Mouse (Mus musculus) brain, embryonic 14.5 days (tissue): Measurements from ENCODE around the gene Rdh12. TPM values are rescaled to one million over a fixed set of nuclear protein-coding genes. Genes with fewer than 3 reads are reported as not detected.
A peak's percentile ranks its signal among the peaks of the same experiment; 100 is the strongest.

Experiments used
- DNase-seq: peaks from one replicate; pipeline ENCODE4 v3.0.0-alpha.2; 2011; ENCODE audit warnings: low read depth
- CTCF ChIP-seq: fragments of 200-500 bp; IDR thresholded peaks from 2 replicates; pipeline ENCODE4 v1.5.1; 2012; ENCODE audit warnings: inconsistent platforms, mild to moderate bottlenecking, moderate library complexity, borderline replicate concordance; ENCODE audit not compliant: insufficient read depth, insufficient read length; ENCODE audit errors: extremely low read depth
- POLR2A ChIP-seq: fragments of 200-500 bp; IDR thresholded peaks from 2 replicates; pipeline ENCODE4 v1.6.1; 2012; ENCODE audit warnings: mild to moderate bottlenecking, inconsistent platforms, borderline replicate concordance; ENCODE audit not compliant: poor library complexity, insufficient read depth, insufficient read length, severe bottlenecking; ENCODE audit errors: extremely low read depth
- polyA plus RNA-seq: library from polyadenylated mRNA; depleted of rRNA; stranded (reverse); fragments of >200 nt; gene quantifications from 2 replicates; pipeline ENCODE4 v1.2.3, GENCODE M21; 2012

The Rdh12 gene
- polyA plus RNA-seq, 1 experiment, result 1.1 TPM

GRCm38 (mm10) chr12:79191701-79192100 is 17.0 kb upstream of the Rdh12 start:
- peak; percentile 94 for DNase-seq
- TF ChIP-seq CTCF, result peak; percentile 64; the same call in 1 of the 2 replicates
- no peak for TF ChIP-seq POLR2A

GRCm38 (mm10) chr12:79192193-79192592 is 16.5 kb upstream of the Rdh12 start, which contains the start of gene Rdh11:
TSS of gene Rdh11 (minus strand) at chr12:79192293.
- TF ChIP-seq CTCF (no peak), POLR2A (no peak)
- no peak for DNase-seq

GRCm38 (mm10) chr12:79193441-79193840 is 15.3 kb upstream of the Rdh12 start:
- no peak for TF ChIP-seq POLR2A
- peak; percentile 73; the same call in 1 of the 2 replicates for TF ChIP-seq CTCF
- peak; percentile 83 for DNase-seq

GRCm38 (mm10) chr12:79197105-79197504 is 11.6 kb upstream of the Rdh12 start:
- TF ChIP-seq CTCF (no peak), POLR2A (no peak)
- no peak for DNase-seq

GRCm38 (mm10) chr12:79201882-79202281 is 6.8 kb upstream of the Rdh12 start:
- no peak for DNase-seq
- TF ChIP-seq POLR2A (no peak), CTCF (no peak)

GRCm38 (mm10) chr12:79211447-79211846 is 2.7 kb downstream of the Rdh12 start:
- no peak for DNase-seq
- no peak for TF ChIP-seq CTCF

GRCm38 (mm10) chr12:79217511-79217910 is 8.8 kb downstream of the Rdh12 start:
- TF ChIP-seq CTCF (no peak), POLR2A (no peak)
- DNase-seq, result no peak

GRCm38 (mm10) chr12:79235485-79236080 is 26.9 kb downstream of the Rdh12 start:
- no peak for TF ChIP-seq POLR2A
- TF ChIP-seq CTCF, result no peak
- DNase-seq, result no peak

- TF ChIP-seq CTCF, result no peak
- no peak for TF ChIP-seq POLR2A
- DNase-seq, result no peak
Measured at GRCm38 (mm10) chr12:79241985-79242384, 33.3 kb downstream of the Rdh12 start.

GRCm38 (mm10) chr12:79242921-79243320 is 34.2 kb downstream of the Rdh12 start:
- TF ChIP-seq POLR2A (no peak), CTCF (no peak)
- no peak for DNase-seq

- TF ChIP-seq CTCF, result no peak
- no peak for TF ChIP-seq POLR2A
- DNase-seq, result no peak
Measured at GRCm38 (mm10) chr12:79248110-79248509, 39.4 kb downstream of the Rdh12 start.

- TF ChIP-seq POLR2A (no peak), CTCF (no peak)
- no peak for DNase-seq
Measured at GRCm38 (mm10) chr12:79253294-79254053, 44.8 kb downstream of the Rdh12 start.
